Mouse (Mus musculus): ENCODE results near the gene Olfr462.

Gene Olfr462

DNA sequence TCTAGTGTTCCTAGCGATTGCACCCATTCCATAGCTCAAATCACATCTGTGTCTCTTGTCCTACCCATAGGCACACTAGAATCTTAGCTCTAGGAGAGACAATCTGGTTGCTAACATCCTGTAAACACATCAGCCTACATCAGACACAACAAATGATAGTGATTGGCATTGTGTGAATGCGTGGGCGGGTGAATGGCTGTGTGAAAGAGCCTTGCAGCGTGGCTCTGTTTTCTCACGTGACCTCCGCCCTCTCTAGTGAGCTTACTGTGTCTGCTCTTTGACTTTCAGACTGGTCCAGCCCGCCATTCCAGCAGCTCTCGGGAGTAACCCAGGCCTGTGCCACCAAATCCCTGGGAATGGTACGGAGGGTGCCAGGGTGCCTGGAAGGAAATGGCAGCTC lies 31.6 kb downstream of the Olfr462 start:
- TF ChIP-seq GATA4 (IDR thresholded peaks at IDR 0.05; ENCODE audit: insufficient replicate concordance, low read length), result no peak

GRCm38 (mm10) chr11:87859273-87859672 lies 32.8 kb downstream of the Olfr462 start:
- TF ChIP-seq GATA4 (IDR thresholded peaks at IDR 0.05; ENCODE audit: insufficient replicate concordance, low read length), result no peak

GRCm38 (mm10) chr11:87854550-87854949 lies 37.5 kb downstream of the Olfr462 start:
- no peak for TF ChIP-seq GATA4 (IDR thresholded peaks at IDR 0.05; ENCODE audit: insufficient replicate concordance, low read length)

- no peak for TF ChIP-seq GATA4 (IDR thresholded peaks at IDR 0.05; ENCODE audit: insufficient replicate concordance, low read length)
Measured at GRCm38 (mm10) chr11:87853597-87853954, 38.5 kb downstream of the Olfr462 start.

DNA sequence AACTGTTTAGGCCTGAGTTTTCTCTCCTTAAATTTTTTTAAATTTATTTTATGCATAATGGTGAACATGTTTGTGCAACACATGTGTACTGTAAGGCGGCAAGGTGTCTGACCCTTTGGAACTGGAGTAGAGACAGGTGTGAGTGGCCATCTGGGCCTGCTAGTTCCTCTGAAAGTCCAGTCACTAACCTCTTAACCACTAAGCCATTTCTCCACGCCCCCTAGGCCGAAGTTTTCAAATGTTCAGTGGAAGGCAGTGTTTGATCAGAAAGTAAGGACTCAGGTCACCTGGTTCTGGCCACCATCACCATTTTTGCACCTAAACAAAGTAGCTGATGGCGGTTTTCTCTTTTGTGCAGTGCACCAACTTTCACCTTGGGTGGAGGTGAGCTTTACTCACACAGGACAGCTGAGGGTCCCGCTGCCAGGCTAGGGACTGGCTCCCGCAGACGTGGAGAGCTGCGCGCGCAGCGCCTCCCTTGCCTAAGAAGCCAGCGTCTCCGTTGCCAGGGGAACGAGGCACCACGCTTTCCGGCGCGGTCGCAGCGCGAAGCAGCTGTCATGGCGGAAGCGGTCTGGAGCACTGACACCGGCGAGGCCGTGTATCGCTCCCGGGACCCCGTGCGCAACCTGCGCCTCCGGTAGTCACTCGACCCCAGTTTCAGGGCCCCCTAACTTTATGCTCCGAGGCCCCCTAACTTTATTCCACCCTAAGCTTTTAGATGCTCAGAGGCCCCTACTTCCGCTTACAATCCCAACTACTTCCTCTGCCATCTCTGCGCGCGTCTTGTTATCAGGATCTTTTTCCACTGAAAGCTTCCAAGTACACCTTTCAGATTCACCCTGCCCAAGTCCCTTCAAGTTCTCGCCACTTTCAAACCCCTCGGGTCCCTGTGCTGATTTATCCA lies 39.1 kb downstream of the Olfr462 start, which contains the start of gene Mks1:
Gene Mks1 (plus strand): TSS at position 526 of the 907 bp plus-strand sequence.
- TF ChIP-seq GATA4 (IDR thresholded peaks at IDR 0.05; ENCODE audit: insufficient replicate concordance, low read length), result no peak; the same call in 1 of the 2 replicates

DNA sequence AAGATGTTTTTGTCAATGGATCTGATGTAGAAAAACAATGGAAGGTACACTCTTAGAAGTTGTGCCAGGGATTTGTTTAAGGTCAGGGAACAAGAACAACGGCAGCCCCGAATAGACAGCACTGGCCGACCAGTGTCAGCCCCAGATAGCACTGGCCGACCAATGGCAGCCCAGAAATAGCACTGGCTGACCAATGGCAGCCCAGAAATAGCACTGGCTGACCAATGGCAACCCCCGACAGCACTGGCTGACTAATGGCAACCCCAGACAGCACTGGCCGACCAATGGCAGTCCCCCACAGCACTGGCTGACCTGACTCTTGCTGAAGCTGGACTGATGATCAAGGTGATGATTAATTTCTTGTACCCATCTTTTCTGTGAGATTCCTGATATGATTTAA lies 44.2 kb downstream of the Olfr462 start:
- no peak for TF ChIP-seq GATA4 (IDR thresholded peaks at IDR 0.05; ENCODE audit: insufficient replicate concordance, low read length)

DNA sequence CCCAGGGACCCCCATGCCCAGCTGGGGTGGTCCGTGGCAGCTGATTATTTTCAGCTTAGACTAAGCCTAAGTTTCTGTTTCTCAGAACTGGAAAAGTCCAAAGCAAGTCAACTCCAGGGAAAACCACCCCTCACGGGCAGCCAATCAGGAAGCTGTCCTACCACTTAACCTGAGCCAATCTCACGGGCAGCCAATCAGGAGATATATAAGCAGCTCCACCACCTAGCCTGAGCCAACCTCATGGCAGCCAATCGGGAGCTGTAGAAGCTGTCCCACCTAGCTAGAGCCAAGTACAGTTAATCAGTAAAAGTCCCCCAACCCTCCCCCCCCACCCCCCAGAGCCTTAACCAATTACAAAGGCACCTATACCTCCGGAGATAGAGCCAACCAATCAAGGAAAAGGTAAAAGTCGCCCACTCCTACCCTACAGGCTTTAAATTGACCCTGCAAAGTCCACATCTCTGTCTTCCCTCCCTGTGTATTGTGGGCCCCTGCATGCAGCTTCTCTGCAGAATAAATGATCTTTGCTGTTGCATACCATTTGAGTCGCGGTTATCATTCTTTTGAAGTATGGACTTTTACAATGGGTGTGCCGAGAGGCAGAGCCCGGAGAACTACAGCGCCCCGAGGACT lies 45.0 kb downstream of the Olfr462 start:
- no peak for TF ChIP-seq GATA4 (IDR thresholded peaks at IDR 0.05; ENCODE audit: insufficient replicate concordance, low read length)

- TF ChIP-seq GATA4 (IDR thresholded peaks at IDR 0.05; ENCODE audit: insufficient replicate concordance, low read length), result no peak
Measured at GRCm38 (mm10) chr11:87841436-87841835, 50.6 kb downstream of the Olfr462 start.

- TF ChIP-seq GATA4 (IDR thresholded peaks at IDR 0.05; ENCODE audit: insufficient replicate concordance, low read length), result no peak
Measured at GRCm38 (mm10) chr11:87840676-87841075, 51.4 kb downstream of the Olfr462 start.

Data from liver, adult (tissue).